Mouse (Mus musculus) CH12.LX (cell line): ENCODE data around the gene Arhgap33.
A peak's percentile ranks its signal among the peaks of the same experiment; 100 is the strongest.

Source experiments
- BHLHE40 ChIP-seq: IDR thresholded peaks from 2 replicates; pipeline ENCODE4 v1.6.1; 2011; ENCODE audit warnings: mild to moderate bottlenecking, low read depth, low read length, improper control_type of control experiment
- CTCF ChIP-seq, 2 experiments: IDR thresholded peaks in 1 of 2; conservative IDR thresholded peaks in 1 of 2; 2 replicates each; pipeline ENCODE4 v1.5.1; 2011 to 2012; ENCODE audit warnings: low read depth in 2 of 2, low read length in 2 of 2, improper control_type of control experiment in 1 of 2, inconsistent platforms in 1 of 2, mild to moderate bottlenecking in 1 of 2, moderate library complexity in 1 of 2
- E2F4 ChIP-seq: IDR thresholded peaks from 2 replicates; pipeline ENCODE4 v1.6.1; 2011; ENCODE audit warnings: low read depth, low read length, improper control_type of control experiment; ENCODE audit not compliant: insufficient replicate concordance
- ETS1 ChIP-seq: conservative IDR thresholded peaks from 2 replicates; pipeline ENCODE4 v1.6.1; 2012; ENCODE audit warnings: low read depth, mild to moderate bottlenecking, inconsistent platforms, low read length, improper control_type of control experiment, moderate library complexity
- JUN ChIP-seq: IDR thresholded peaks from 2 replicates; pipeline ENCODE4 v1.6.1; 2011; ENCODE audit warnings: low read depth, mild to moderate bottlenecking, low read length, improper control_type of control experiment, moderate library complexity; ENCODE audit not compliant: insufficient read depth
- MAFK ChIP-seq: IDR thresholded peaks from 2 replicates; pipeline ENCODE4 v1.6.1; 2011; ENCODE audit warnings: low read length, improper control_type of control experiment; ENCODE audit not compliant: insufficient replicate concordance
- MAX ChIP-seq: IDR thresholded peaks from 2 replicates; pipeline ENCODE4 v1.6.1; 2011; ENCODE audit warnings: low read length, improper control_type of control experiment
- MEF2A ChIP-seq: IDR thresholded peaks from 2 replicates; pipeline ENCODE4 v1.6.1; 2014; ENCODE audit warnings: low read depth, mild to moderate bottlenecking, inconsistent platforms, low read length, improper control_type of control experiment, borderline replicate concordance
- POLR2A ChIP-seq: IDR thresholded peaks from 2 replicates; pipeline ENCODE4 v1.6.1; 2011; ENCODE audit warnings: low read depth, mild to moderate bottlenecking, improper control_type of control experiment, low read length
- POLR2AphosphoS2 ChIP-seq: IDR thresholded peaks from 2 replicates; pipeline ENCODE4 v1.6.1; 2011; ENCODE audit warnings: low read depth, low read length, improper control_type of control experiment
- ZKSCAN1 ChIP-seq: IDR thresholded peaks from 2 replicates; pipeline ENCODE4 v1.6.1; 2012; ENCODE audit warnings: low read depth, inconsistent platforms, low read length, improper control_type of control experiment, borderline replicate concordance
- ZNF384 ChIP-seq: IDR thresholded peaks from 2 replicates; pipeline ENCODE4 v1.6.1; 2012; ENCODE audit warnings: low read depth, low read length, improper control_type of control experiment, inconsistent platforms

DNA sequence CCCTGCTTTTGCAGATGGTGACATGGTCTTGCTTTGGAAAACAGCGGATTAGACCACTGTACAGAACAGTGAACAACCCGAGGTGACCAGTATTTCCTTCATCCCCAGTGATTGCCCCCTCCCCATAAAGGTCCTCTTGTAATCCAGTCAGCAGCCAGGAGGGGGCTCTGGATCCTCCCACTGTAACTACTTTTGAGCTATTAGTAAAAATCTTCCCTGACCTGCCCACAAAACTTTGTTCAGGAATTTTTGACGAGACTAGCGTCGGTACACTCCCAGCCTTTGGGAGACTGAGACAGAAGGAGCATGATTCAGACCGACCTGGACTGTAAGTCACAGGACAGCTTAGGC lies 43.9 kb downstream of the Arhgap33 start:
- TF ChIP-seq MAFK, result no peak
- TF ChIP-seq CTCF (conservative IDR thresholded peaks at IDR 0.05 in 1 of 2, IDR thresholded peaks at IDR 0.05 in 1 of 2; ENCODE audit: low read depth in 2 of 2, low read length in 2 of 2), result peak in 1 of 2 experiments; percentile 32; a peak in 1 of 4 replicates
- no peak for TF ChIP-seq ZNF384
- TF ChIP-seq MEF2A, result no peak
- TF ChIP-seq E2F4, result no peak
- no peak for TF ChIP-seq JUN
- TF ChIP-seq ZKSCAN1, result no peak
- TF ChIP-seq ETS1, result no peak
- no peak for TF ChIP-seq BHLHE40
- TF ChIP-seq POLR2A, result no peak
- no peak for TF ChIP-seq MAX
- no peak for TF ChIP-seq POLR2AphosphoS2
